Mouse (Mus musculus): Measurements from ENCODE around the gene Cdk6. TPM values are rescaled to one million over a fixed set of nuclear protein-coding genes. Genes with fewer than 3 reads are reported as not detected.

Cdk6 gene
- total and polyA plus RNA-seq, 3 experiments, result 79.0 to 318 (median 197) TPM

GRCm38 (mm10) chr5:3574825-3575224, 233.5 kb downstream of the Cdk6 start:
- H3K9ac ChIP-seq (ENCODE audit: control insufficient read depth, low read depth, low read length, poor library complexity, severe bottlenecking), result no peak overlapping the region
- no peaks in the 10 kb centered on the region for H3K27me3 ChIP-seq (ENCODE audit: control insufficient read depth in 1 of 2, insufficient read depth in 2 of 2, low read length in 2 of 2)
- no peaks in the 10 kb centered on the region for H3K9me3 ChIP-seq (replicated peaks; ENCODE audit: insufficient read depth, low read length)
- no peak overlapping the region for H3K27ac ChIP-seq (ENCODE audit: control insufficient read depth, low read depth, low read length)
- H3K4me1 ChIP-seq (ENCODE audit: control insufficient read depth in 1 of 2, insufficient read depth in 2 of 2, low read length in 2 of 2), result no peaks in the 10 kb centered on the region
- H3K79me2 ChIP-seq (ENCODE audit: control insufficient read depth, insufficient read depth, low read length, poor library complexity), result no peaks in the 10 kb centered on the region
- no peak overlapping the region for H3K4me3 ChIP-seq (ENCODE audit: control insufficient read depth in 1 of 2, insufficient read depth in 1 of 2, low read depth in 2 of 2, low read length in 2 of 2)
- TF ChIP-seq CTCF (IDR thresholded peaks at IDR 0.05 in 2 of 3, conservative IDR thresholded peaks at IDR 0.05 in 1 of 3; ENCODE audit: control insufficient read depth in 1 of 3, insufficient read depth in 1 of 3, low read depth in 2 of 3, low read length in 3 of 3, poor library complexity in 1 of 3, severe bottlenecking in 1 of 3) (peak in 2 of 3 experiments; percentile 9 to 28; a peak in 1 of 6 replicates), UBTF (IDR thresholded peaks at IDR 0.05; ENCODE audit: borderline replicate concordance, insufficient read depth, low read depth, low read length) (no peak)
- DNase-seq (ENCODE audit: low read depth, low spot score), result peak; percentile 39
- peaks cover 0 to 29% of the 10 kb centered on the region in 2 experiments; a peak in 2 of 4 replicates for H3K36me3 ChIP-seq (ENCODE audit: control insufficient read depth in 1 of 2, insufficient read depth in 2 of 2, low read length in 2 of 2)

DNA sequence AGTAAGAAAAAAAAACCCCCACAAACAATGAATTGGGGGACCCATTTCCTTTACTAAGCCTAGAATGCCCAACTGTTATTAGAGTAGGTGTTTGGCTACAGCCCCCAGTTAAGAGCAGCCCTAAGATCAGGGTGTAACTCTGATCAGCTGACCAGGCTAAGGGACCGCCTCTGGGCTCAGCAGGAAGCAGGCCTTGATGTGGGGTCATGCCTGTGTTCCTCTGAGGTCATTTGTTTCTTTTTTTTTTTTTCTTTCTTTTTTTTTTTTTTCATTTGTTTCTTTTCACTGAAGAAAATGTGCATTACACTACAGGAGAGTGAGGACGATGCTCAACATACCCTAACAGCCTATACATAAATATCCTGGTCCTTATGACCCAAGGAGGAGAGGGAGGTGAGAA, 236.7 kb downstream of the Cdk6 start:
- Histone ChIP-seq H3K4me3 (ENCODE audit: control insufficient read depth in 1 of 2, insufficient read depth in 1 of 2, low read depth in 2 of 2, low read length in 2 of 2) (no peak overlapping the region), H3K4me1 (ENCODE audit: control insufficient read depth in 1 of 2, insufficient read depth in 2 of 2, low read length in 2 of 2) (no peaks in the 10 kb centered on the region), H3K79me2 (ENCODE audit: control insufficient read depth, insufficient read depth, low read length, poor library complexity) (no peaks in the 10 kb centered on the region), H3K27me3 (ENCODE audit: control insufficient read depth in 1 of 2, insufficient read depth in 2 of 2, low read length in 2 of 2) (no peaks in the 10 kb centered on the region), H3K27ac (ENCODE audit: control insufficient read depth, low read depth, low read length) (no peak overlapping the region), H3K9ac (ENCODE audit: control insufficient read depth, low read depth, low read length, poor library complexity, severe bottlenecking) (no peak overlapping the region), H3K9me3 (replicated peaks; ENCODE audit: insufficient read depth, low read length) (no peaks in the 10 kb centered on the region), H3K36me3 (ENCODE audit: control insufficient read depth in 1 of 2, insufficient read depth in 2 of 2, low read length in 2 of 2) (peaks cover 0 to 25% of the 10 kb centered on the region in 2 experiments; a peak in 2 of 4 replicates)
- TF ChIP-seq TBP (IDR thresholded peaks at IDR 0.05; ENCODE audit: low read depth, low read length) (no peak), CHD2 (IDR thresholded peaks at IDR 0.05; ENCODE audit: low read length) (no peak), CHD1 (IDR thresholded peaks at IDR 0.05; ENCODE audit: low read depth, low read length) (no peak), TCF12 (IDR thresholded peaks at IDR 0.05; ENCODE audit: low read depth, low read length) (no peak), MXI1 (IDR thresholded peaks at IDR 0.05; ENCODE audit: low read depth, low read length) (no peak), NELFE (IDR thresholded peaks at IDR 0.05; ENCODE audit: low read depth, low read length) (no peak), NRF1 (IDR thresholded peaks at IDR 0.05; ENCODE audit: insufficient read depth, low read depth, low read length, poor library complexity, severe bottlenecking) (no peak), POLR2AphosphoS5 (IDR thresholded peaks at IDR 0.05; ENCODE audit: borderline replicate concordance, low read depth, low read length) (no peak), JUND (IDR thresholded peaks at IDR 0.05; ENCODE audit: low read depth, low read length) (no peak), GATA1 (IDR thresholded peaks at IDR 0.05; ENCODE audit: low read depth, low read length) (no peak), SMC3 (IDR thresholded peaks at IDR 0.05; ENCODE audit: low read depth, low read length) (no peak), ZMIZ1 (IDR thresholded peaks at IDR 0.05; ENCODE audit: low read depth, low read length) (no peak), MAFK (IDR thresholded peaks at IDR 0.05; ENCODE audit: borderline replicate concordance, low read depth, low read length) (no peak), RCOR1 (IDR thresholded peaks at IDR 0.05; ENCODE audit: low read depth, low read length) (no peak)
- no peak for DNase-seq (ENCODE audit: low read depth, low spot score)
